Mouse (Mus musculus) bone marrow macrophage, adult 2 months (primary cell): ENCODE measurements at regions not wholly inside any gene's neighbourhood (a gene's known extent, or its start where the extent isn't known, plus 50 kb on each side); places are given as distances from the start of the nearest gene placed in this dataset.

Source experiments
- CTCF ChIP-seq: IDR thresholded peaks from 2 replicates; pipeline ENCODE4 v1.5.1; 2012; ENCODE audit warnings: low read depth, mild to moderate bottlenecking, low read length, moderate library complexity
- POLR2A ChIP-seq: IDR thresholded peaks from 2 replicates; pipeline ENCODE4 v1.6.1; 2012; ENCODE audit warnings: mild to moderate bottlenecking, low read depth, low read length, borderline replicate concordance

DNA sequence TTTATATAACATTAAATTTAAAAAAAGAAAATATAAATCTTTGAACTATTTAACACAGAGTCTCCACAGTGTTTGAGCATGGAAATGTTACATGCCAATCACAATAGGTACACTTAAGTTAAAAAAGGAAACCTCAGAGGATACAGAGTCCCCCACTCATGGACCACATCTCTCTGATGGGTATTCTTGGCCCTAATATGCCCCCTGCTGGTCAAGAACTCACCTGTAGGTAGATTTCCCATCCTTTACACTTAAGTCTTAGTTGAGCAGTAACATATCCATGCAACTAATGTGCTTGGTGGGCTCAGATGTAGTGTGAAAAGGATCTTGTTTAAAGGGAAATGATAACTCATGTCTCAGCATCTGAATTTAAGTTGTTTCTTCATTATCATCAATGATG, 1050.7 kb upstream of the Zfp386 start:
- TF ChIP-seq CTCF (no peak), POLR2A (no peak)
